Mouse (Mus musculus): ENCODE measurements around the gene Ptafr.
A peak's percentile ranks its signal among the peaks of the same experiment; 100 is the strongest.
"Not testable (repeated sequence)": the region's sequence is repeated elsewhere in the genome, so short reads cannot be mapped to it uniquely, and the experiment has no call there.

Ptafr gene

DNA sequence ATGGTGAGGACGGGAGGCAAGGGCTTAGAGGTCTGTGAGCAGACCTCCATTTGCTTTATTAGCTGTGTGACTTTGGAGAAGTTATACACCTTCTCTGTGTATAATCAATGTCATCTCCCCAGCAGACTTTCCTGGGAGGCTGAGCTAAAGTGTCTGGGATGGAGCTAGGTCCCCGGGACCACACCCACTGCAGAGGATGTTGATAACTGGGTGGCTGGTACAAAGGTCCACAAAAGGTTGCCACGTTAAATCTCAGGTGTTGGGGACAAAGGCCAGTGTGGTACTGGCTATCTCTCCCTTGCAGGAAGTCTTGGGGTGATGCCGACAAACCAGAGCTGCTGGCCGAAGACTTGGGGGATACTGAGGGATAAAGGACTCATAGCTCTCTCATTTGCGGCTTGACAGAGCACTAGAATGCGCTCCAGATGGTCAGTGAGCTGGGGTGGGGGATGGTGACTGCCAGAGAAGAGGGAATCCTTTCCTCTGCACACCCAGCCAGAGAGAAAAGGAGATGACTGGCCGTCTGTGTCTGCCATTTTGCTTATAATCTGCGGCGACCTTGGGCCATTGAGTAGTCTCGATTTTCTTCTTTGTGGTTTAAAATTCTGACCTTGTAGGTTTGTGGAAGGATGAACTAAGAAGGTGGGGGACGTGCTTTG is 1.4 kb downstream of the Ptafr start:
- DNase-seq = peak; percentile 33

DNA sequence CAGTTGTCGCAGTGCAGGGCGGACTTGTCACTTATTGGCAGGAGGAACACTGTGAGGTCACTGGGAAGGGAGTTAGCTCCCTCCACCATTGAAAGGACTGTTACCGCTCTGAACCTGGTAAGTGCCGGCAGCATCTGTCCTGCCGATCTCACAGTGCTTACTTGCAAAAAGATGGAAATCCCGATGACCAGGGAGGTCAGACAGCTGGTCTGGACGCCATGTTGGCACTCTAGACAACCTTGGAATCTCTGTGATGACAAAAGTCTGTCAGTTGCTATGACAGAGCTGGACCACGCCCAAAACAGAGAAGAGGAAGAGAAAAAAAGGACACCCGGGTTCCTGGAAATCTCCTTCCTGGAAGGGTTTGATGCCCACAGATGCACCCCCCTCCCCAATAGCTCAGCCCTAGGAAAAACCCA is 3.5 kb downstream of the Ptafr start:
- DNase-seq = peak; percentile 82

DNA sequence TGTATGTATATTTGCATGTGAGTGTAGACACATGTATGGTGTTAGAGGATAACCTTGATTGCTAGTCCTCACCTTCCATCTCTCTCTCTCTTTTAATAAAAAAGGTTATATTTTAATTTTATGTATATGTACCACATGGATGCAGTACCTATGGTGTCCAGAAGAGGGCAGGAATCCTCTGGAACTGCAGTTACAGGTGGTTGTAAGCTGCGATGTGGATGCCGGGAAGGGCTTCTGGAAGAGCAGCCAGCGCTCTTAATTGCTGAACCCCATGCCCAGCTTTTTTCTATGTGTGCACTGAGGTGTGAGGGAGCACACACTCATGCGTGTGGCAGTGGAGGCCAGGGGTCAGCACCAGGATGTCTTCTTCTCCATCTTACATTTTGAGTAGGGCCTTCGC is 5.2 kb downstream of the Ptafr start:
- no peak for DNase-seq

DNA sequence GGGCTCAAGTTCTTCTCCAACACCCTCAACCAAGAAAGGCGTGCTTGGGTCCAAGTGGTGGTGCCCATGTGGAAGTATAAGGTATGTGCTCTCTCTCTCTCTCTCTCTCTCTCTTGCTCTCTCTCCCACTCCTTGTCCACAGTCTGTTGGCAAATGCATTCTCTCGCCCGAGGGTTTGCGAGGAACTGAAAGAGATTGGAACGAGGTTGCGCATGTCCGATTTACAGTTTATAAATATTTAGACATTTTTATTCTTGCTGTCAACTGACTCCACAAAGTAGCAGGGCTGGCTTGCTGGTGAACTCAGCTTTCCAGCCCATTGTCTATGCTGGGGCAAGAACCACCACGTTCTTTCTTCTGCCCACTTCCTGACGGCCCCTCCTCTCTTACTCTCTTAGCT is 7.3 kb downstream of the Ptafr start:
- DNase-seq = peak; percentile 75

DNA sequence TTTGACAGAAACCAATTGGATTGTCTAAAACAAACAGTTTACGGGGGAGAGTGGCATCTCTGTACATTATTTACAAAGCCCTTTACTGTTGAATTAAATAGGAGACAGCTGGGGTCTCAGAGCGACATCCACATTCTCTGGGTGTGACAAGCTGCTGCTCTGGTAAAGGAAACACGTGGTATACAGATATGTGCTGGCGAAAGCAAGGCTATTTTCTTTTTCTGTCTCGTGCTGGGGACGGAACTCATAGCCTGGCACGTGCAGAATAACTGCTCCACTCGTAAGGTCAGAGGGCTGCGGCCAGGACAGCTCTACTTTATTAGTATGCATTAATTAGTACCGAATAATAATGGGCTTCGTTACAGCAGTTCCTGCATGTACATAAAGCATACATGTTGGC is 9.5 kb downstream of the Ptafr start:
- DNase-seq = no peak

DNA sequence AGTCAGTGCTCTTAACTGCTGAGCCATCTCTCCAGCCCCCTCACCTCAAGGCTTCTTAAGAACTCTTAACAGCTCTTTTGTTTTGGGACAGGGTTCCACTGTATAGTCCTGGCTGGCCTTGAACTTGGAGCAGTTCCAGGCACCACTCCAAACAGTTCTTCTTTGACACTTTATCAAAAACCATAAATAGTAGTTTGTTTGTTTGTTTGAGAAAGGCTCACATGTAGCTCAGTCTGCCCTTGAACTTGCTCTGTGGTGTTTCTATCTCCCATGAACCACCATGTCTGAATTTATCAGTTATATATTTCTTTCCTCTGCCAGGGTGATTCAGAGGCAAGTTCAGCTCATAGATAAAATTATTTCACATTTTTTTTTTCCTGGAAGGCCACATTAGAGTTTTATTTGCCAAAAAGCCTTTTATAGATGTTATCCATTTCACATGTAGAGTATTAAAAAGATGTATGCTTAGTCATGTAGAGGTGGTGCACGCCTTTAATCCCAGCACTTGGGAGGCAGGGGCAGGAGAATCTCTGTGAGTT is 11.0 kb downstream of the Ptafr start:
- DNase-seq = no peak

DNA sequence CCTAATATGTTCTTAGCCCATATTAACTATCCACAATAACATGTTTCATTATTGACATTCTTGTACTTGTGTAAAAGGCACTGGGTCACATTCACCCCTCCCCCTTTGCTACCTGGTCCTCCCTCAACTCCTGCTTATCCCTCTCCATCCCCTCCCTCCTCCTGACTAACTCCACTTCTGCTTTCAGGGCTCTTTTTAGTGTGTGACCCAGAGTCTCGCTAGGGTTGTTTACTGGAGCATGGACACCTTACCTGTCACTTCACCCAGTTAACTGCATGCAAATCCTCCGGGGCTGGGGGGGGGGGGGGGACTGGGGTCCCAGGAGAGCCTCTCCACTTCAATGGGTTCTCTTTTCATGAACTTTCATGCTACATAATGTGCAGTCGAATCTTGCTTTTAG is 19.9 kb downstream of the Ptafr start:
- DNase-seq = no peak

- DNase-seq = no peak
These were observed 21.1 kb downstream of the Ptafr start for GRCm38 (mm10) chr4:132584975-132585374.

GRCm38 (mm10) chr4:132586282-132586681 is 22.4 kb downstream of the Ptafr start:
- DNase-seq = no peak

- no peak for DNase-seq
These were observed 24.6 kb downstream of the Ptafr start for GRCm38 (mm10) chr4:132588512-132588911.

DNA sequence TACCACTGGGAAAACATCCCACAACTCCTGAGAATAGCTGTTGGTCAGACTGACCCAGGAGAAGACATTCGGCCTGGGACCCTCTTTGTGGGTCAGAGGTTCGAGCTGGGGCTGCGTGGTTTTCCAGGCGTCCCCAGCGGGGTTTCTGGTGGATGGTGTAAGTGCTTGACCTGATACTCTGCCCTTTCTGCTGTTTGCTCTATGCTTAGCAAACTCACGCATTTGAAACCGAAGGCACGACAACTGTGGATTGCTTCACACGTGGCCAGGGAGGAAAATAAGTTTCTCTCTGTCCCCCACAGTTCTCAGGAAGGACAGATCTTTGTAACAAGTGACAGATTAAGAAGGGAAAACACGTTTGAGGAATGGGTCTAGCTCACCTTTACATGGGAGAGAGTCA is 26.8 kb downstream of the Ptafr start:
- no peak for DNase-seq

GRCm38 (mm10) chr4:132592958-132593357 is 29.1 kb downstream of the Ptafr start:
- DNase-seq = peak; percentile 34

DNA sequence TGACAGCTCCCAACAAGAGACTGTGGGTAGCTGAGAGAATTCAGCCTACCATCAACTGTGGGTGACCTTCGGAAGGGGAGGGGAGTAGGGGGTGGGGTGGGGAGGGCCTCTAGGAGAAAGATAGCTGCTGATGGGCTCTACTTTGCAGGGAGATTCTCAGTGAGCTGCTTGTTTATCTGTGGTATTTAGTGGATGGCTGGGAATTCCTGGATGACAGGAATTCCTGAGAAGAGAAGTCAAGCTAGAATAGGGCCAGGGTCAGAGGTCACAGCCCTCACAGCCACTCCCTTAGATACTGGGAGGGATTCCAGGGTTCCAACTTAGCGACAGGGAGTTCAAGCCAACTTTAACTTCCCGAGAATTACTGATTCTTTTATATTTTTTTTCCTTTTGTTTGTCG is 30.3 kb downstream of the Ptafr start:
- no peak for DNase-seq

GRCm38 (mm10) chr4:132598861-132599260 is 35.0 kb downstream of the Ptafr start:
- no peak for DNase-seq

- no peak for DNase-seq
These were observed 35.9 kb downstream of the Ptafr start for GRCm38 (mm10) chr4:132599764-132600163.

DNA sequence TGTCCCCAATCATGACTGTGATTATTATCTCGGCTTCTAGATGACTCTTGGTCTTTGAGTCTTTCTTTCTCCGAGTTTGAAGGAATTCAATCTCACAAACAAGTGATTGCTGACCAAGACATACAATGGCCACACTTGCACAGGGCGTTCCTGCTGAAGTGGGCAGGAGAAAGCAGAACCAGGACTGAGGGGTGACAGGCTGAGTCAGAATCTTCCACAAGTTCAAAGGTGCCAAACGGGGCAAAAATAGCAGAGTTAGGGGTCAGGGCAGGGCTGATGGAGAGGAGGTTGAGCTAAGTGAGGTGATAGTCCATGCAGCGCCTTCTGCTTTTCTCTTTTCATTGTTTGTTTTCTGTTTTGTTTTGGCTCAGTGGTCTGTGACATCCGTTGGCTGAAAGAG is 36.6 kb downstream of the Ptafr start:
- no peak for DNase-seq

- DNase-seq = not testable (repeated sequence)
These were observed 37.4 kb downstream of the Ptafr start for GRCm38 (mm10) chr4:132601242-132601641.

- DNase-seq = no peak
These were observed 39.6 kb downstream of the Ptafr start for GRCm38 (mm10) chr4:132603468-132603867.

GRCm38 (mm10) chr4:132605816-132606215 is 41.9 kb downstream of the Ptafr start:
- peak; percentile 76 for DNase-seq

GRCm38 (mm10) chr4:132608147-132608546 is 44.3 kb downstream of the Ptafr start:
- DNase-seq = no peak

DNA sequence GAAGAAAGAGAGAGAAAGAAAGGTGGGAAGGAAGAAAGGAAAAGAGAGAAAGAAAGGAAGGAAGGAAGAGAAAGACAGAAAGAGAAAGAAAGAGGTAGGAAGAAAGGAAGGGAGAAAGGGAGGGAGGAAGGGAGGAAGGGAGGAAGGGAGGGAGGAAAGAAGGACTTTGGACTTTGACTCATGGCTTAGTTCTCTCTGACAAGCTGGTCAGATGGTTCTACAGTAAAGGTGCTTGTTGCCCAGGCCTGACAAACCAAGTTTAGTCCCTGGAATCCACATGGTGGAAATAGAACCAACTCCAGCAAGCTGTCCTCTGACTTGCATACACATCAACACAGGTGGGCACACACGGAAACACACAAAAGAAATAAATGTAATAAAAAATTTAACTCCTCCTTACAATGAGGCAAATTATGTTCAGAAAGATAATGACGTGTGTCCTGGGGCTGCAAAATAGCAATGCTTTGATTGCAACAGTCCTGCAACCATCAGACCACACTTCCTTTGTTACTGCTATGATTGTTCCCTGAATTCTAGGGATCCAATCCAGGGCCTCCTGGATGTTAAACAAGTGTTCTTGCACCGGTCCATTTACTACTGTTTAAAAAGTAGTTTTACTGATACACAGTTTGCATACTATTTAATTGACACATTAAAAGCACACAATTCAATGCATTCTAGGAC is 46.6 kb downstream of the Ptafr start:
- no peak for DNase-seq

GRCm38 (mm10) chr4:132611320-132611719 is 47.5 kb downstream of the Ptafr start:
- DNase-seq = no peak

- no peak for DNase-seq
These were observed 54.0 kb downstream of the Ptafr start for GRCm38 (mm10) chr4:132617873-132618272.

DNA sequence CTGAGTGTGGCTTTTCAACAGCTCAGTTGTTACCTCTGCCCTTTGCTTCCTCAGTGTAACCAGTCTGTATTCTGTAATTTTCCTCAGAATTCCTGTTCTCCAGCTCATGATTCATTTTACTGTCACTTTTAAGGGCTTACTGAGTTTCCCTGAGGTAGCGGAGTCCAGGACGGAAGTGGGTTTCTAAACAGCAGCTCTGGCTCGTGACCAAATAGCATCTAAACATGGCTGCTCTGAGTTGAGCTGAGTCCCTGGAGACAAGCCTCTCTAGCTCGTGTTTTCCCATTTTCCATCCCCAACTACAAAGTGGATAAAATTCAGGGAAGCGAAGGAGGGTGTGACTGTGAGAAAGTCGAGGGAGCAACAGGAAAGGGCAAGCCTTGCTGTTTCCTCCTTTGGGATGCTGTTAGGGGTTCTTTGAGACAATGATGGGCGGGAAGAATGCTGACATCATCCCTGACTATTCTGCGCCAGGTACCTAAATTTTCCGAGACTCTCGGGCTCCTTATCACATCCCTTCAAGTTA is 55.0 kb downstream of the Ptafr start:
- DNase-seq = peak; percentile 65
